Mouse (Mus musculus) liver, adult 2 months (tissue): ENCODE results near the gene Stab1.

ENCODE experiments used
- CTCF ChIP-seq: fragments of 200-500 bp; IDR thresholded peaks from 2 replicates; pipeline ENCODE4 v1.5.1; 2011; ENCODE audit warnings: low read depth, low read length, control low read depth
- POLR2A ChIP-seq: fragments of 200-500 bp; IDR thresholded peaks from 2 replicates; pipeline ENCODE4 v1.6.1; 2011; ENCODE audit warnings: low read length, control low read depth; ENCODE audit not compliant: insufficient read depth; ENCODE audit errors: extremely low read depth

DNA sequence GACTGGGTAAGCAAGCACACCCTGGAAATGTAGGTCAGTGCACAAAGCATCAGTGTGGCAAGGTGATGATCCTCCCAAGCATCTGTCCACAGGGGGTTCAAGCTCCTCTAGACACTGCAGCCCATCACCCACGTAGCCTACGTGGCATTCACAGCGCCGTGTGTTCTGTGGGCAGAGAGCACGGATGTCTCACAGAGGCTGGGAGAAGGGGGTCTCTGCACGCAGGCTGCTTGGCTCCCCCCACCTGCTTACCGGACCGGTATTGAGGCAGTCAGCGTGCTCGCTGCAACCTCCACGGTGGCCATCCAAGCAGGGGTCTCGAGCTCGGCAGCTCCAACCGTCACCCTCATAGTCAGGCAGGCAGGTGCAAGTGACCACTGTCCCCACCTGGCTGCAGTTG is 27.4 kb downstream of the Stab1 start:
- TF ChIP-seq CTCF = no peak
- TF ChIP-seq POLR2A = no peak
